Mouse (Mus musculus) monocyte, adult 59 days (primary cell): Measurements from ENCODE around the gene Fam162a. TPM values are rescaled to one million over a fixed set of nuclear protein-coding genes. Genes with fewer than 3 reads are reported as not detected.

Experiments
- total RNA-seq, 2 experiments: library from RNA; stranded (reverse); gene quantifications; one replicate each; pipeline ENCODE4 v1.2.4; 2023

Gene Fam162a
- 10 to 100 TPM; 22.7 to 29.7 TPM for total RNA-seq

GRCm38 (mm10) chr16:36071450-36072379 lies at the start of gene Fam162a, which contains the start of gene Ccdc58:
Fam162a (minus strand) TSS chr16:36071594.
Ccdc58 (plus strand) TSS chr16:36071685.

GRCm38 (mm10) chr16:36040640-36041624 lies 30.5 kb downstream of the Fam162a start, which contains the start of gene Wdr5b:
Wdr5b (plus strand) TSS chr16:36041190.

Other genes with a start within 250 kb of the Fam162a start
- 10 to 100 TPM; 74.3 to 75.6 TPM for gene Parp14, start 200.1 kb downstream of the Fam162a start, total RNA-seq
- 10 to 100 TPM; 49.5 to 54.0 TPM for gene Parp9, start 133.1 kb downstream of the Fam162a start, total RNA-seq
- gene Dtx3l, start 132.4 kb downstream of the Fam162a start, total RNA-seq = 10 to 100 TPM; 48.3 to 52.3 TPM
- 10 to 100 TPM; 74.1 to 74.5 TPM for gene Kpna1, start 92.8 kb downstream of the Fam162a start, total RNA-seq
- 1 to 10 TPM; 4.2 to 4.3 TPM for gene Wdr5b, start 30.4 kb downstream of the Fam162a start, total RNA-seq
- 10 to 100 TPM; 17.9 to 24.8 TPM for gene Ccdc58, start 91 bp upstream of the Fam162a start, total RNA-seq
- not detected for gene Csta1, start 59.6 kb upstream of the Fam162a start, total RNA-seq
- gene Stfa2l1, start 85.2 kb upstream of the Fam162a start, total RNA-seq = not detected
- gene Gm5483, start 112.6 kb upstream of the Fam162a start, total RNA-seq = not detected
- gene Gm5416, start 138.8 kb upstream of the Fam162a start, total RNA-seq = not detected
- not detected for gene 2010005H15Rik, start 149.9 kb upstream of the Fam162a start, total RNA-seq
- not detected for gene Stfa1, start 205.4 kb upstream of the Fam162a start, total RNA-seq